Mouse (Mus musculus) heart, postnatal 0 days (tissue): ENCODE measurements at regions not wholly inside any gene's neighbourhood (a gene's known extent, or its start where the extent isn't known, plus 50 kb on each side); places are given as distances from the start of the nearest gene placed in this dataset.

Source experiments
- CTCF ChIP-seq: IDR thresholded peaks from 2 replicates; pipeline ENCODE4 v1.5.1; 2016; ENCODE audit warnings: antibody characterized with exemption, control low read depth, low read depth
- EP300 ChIP-seq: IDR thresholded peaks from 2 replicates; pipeline ENCODE4 v1.6.1; 2016; ENCODE audit warnings: antibody characterized with exemption, low read depth

DNA sequence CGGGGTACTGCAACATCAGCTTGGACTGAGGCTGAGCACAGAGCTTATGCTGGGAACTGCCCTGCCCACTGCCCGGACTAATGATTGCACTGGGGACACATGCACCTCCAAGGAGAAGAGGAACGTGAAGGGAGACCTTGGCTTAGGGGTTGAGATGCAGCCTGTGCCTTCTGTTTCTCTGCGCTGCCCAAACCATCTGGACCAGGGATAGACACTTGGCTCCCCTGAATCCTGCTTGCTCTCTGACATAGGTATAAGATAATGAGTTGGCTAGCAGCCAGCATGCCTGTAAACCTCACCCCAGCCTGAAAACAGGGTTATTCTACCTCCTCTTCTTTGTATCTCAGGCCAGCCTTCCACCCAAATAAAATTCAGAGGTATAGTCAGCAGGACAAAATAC lies 81.5 kb downstream of the Ackr3 start:
- TF ChIP-seq CTCF = no peak
- TF ChIP-seq EP300 = no peak
